Mouse (Mus musculus) adrenal gland, adult 2 months (tissue): Measurements from ENCODE around the gene Tmem262. TPM values are rescaled to one million over a fixed set of nuclear protein-coding genes. Genes with fewer than 3 reads are reported as not detected.
A peak's percentile ranks its signal among the peaks of the same experiment; 100 is the strongest.

Experiments
- DNase-seq: peaks from one replicate; pipeline ENCODE4 v3.0.0; 2021
- polyA plus RNA-seq: library from polyadenylated mRNA; depleted of rRNA; stranded (reverse); fragments of >200 nt; gene quantifications from 2 replicates; pipeline ENCODE4 v1.2.3, GENCODE M21; 2012
- total RNA-seq, 2 experiments: library from RNA; stranded (reverse); gene quantifications; 2 replicates each; pipeline ENCODE4 v1.2.3; 2021

Gene Tmem262
- total and polyA plus RNA-seq, 3 experiments, result not detected

GRCm38 (mm10) chr19:6061021-6061533, 18.8 kb upstream of the Tmem262 start, which contains the start of gene Znhit2:
Gene Znhit2 (plus strand): TSS chr19:6061192.
- DNase-seq, result peak; percentile 96

- peak; percentile 60 for DNase-seq
Observed at GRCm38 (mm10) chr19:6061641-6062302, 18.1 kb upstream of the Tmem262 start.

- DNase-seq, result no peak
Observed at GRCm38 (mm10) chr19:6062418-6062817, 17.4 kb upstream of the Tmem262 start.

GRCm38 (mm10) chr19:6063081-6063480, 16.8 kb upstream of the Tmem262 start:
- DNase-seq, result no peak

GRCm38 (mm10) chr19:6066571-6066970, 13.3 kb upstream of the Tmem262 start:
- DNase-seq, result no peak

- peak; percentile 86 for DNase-seq
Observed at GRCm38 (mm10) chr19:6067011-6067723, 12.7 kb upstream of the Tmem262 start.

- peak; percentile 96 for DNase-seq
Observed at GRCm38 (mm10) chr19:6067724-6068415, 12.0 kb upstream of the Tmem262 start, which contains the start of gene Tm7sf2. Gene Tm7sf2 (minus strand): TSS chr19:6068373.

- no peak for DNase-seq
Observed at GRCm38 (mm10) chr19:6068951-6069350, 10.9 kb upstream of the Tmem262 start.

GRCm38 (mm10) chr19:6069851-6070250, 10.0 kb upstream of the Tmem262 start:
- no peak for DNase-seq

- no peak for DNase-seq
Observed at GRCm38 (mm10) chr19:6070571-6071250, 9.1 kb upstream of the Tmem262 start.

- no peak for DNase-seq
Observed at GRCm38 (mm10) chr19:6071261-6071660, 8.6 kb upstream of the Tmem262 start.

- no peak for DNase-seq
Observed at GRCm38 (mm10) chr19:6073889-6074288, 5.9 kb upstream of the Tmem262 start.

- peak; percentile 91 for DNase-seq
Observed at GRCm38 (mm10) chr19:6076564-6077393, 3.1 kb upstream of the Tmem262 start, which contains the start of gene Vps51. Gene Vps51 (minus strand): TSS chr19:6077231.

GRCm38 (mm10) chr19:6082156-6082555, 2.3 kb downstream of the Tmem262 start, which contains the start of gene Gm28374:
Gene Gm28374 (minus strand): TSS chr19:6082256.
- no peak for DNase-seq

- DNase-seq, result peak; percentile 96
Observed at GRCm38 (mm10) chr19:6084478-6085248, 4.8 kb downstream of the Tmem262 start, which contains the start of the genes Zfpl1 and Cdca5. Gene Zfpl1 (minus strand): TSS chr19:6084956. Gene Cdca5 (plus strand): TSS chr19:6084983.

- peak; percentile 63 for DNase-seq
Observed at GRCm38 (mm10) chr19:6085417-6085879, 5.6 kb downstream of the Tmem262 start.

- no peak for DNase-seq
Observed at GRCm38 (mm10) chr19:6088841-6089240, 9.0 kb downstream of the Tmem262 start.

- no peak for DNase-seq
Observed at GRCm38 (mm10) chr19:6094119-6094518, 14.3 kb downstream of the Tmem262 start, which contains the start of gene AC131692.1. Gene AC131692.1 (plus strand): TSS chr19:6094419.

GRCm38 (mm10) chr19:6097847-6098246, 18.0 kb downstream of the Tmem262 start:
- peak; percentile 27 for DNase-seq

- no peak for DNase-seq
Observed at GRCm38 (mm10) chr19:6101186-6101585, 21.4 kb downstream of the Tmem262 start.
